Mouse (Mus musculus) ES-E14 (cell line): ENCODE measurements around the gene Hrc.

Experiments used
- CHD2 ChIP-seq: IDR thresholded peaks from 2 replicates; pipeline ENCODE4 v1.6.1; 2014; ENCODE audit warnings: mild to moderate bottlenecking, low read depth, low read length, inconsistent platforms
- HCFC1 ChIP-seq: IDR thresholded peaks from 2 replicates; pipeline ENCODE4 v1.6.1; 2012; ENCODE audit warnings: low read length, inconsistent platforms, borderline replicate concordance; ENCODE audit not compliant: insufficient read depth
- MAFK ChIP-seq: IDR thresholded peaks from 2 replicates; pipeline ENCODE4 v1.6.1; 2014; ENCODE audit warnings: mild to moderate bottlenecking, low read depth, low read length, inconsistent platforms; ENCODE audit not compliant: insufficient read depth
- ZC3H11A ChIP-seq: IDR thresholded peaks from 2 replicates; pipeline ENCODE4 v1.6.1; 2012; ENCODE audit warnings: low read depth, mild to moderate bottlenecking, inconsistent platforms, low read length, borderline replicate concordance
- ZNF384 ChIP-seq: IDR thresholded peaks from 2 replicates; pipeline ENCODE4 v1.6.1; 2012; ENCODE audit warnings: low read depth, low read length, inconsistent platforms

DNA sequence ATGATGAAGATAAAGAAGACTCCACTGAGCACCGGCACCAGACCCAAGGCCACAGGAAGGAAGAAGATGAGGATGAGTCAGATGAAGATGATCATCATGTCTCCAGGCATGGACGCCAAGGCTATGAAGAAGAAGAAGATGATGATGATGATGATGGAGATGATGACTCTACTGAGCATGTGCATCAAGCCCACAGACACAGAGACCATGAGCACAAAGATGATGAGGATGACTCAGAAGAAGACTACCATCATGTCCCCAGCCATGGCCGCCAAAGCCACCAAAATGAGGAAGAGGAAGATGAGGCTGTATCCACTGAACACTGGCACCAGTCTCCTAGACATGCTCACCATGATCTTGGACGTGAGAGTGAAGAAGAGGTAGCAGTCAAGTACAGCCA, 1.2 kb downstream of the Hrc start:
- no peak for TF ChIP-seq HCFC1
- no peak for TF ChIP-seq ZC3H11A
- no peak for TF ChIP-seq CHD2
- TF ChIP-seq MAFK, result no peak
- no peak for TF ChIP-seq ZNF384
